Mouse (Mus musculus) induced T-regulatory cell, adult 2 months (primary cell): ENCODE measurements around the gene Cyp2c65.

Source experiments
- DNase-seq: peaks from one replicate; pipeline ENCODE4 v3.0.0-alpha.2; 2012; ENCODE audit warnings: low read depth

Gene Cyp2c65

DNA sequence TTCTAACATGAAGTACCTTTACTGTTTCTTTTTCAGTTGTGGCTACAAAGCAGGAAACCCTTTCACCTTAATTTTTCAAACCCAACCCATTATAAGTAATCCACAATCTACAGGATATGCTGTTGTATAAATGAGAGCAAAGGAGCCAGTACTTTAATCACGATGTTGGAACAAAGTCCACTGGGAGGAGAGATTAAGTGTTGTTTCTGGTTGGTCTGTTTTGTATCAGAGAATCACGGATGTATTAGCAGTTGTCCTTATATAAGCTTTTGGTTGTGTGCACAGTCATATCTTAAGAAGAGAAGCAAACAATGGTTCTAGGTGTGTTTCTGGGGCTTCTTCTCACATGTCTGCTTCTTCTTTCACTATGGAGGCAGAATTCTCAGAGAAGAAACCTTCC is at the start of gene Cyp2c65:
Gene Cyp2c65, plus strand, starts transcription at position 297 of the 400 bp plus-strand sequence.
- DNase-seq, result no peak

DNA sequence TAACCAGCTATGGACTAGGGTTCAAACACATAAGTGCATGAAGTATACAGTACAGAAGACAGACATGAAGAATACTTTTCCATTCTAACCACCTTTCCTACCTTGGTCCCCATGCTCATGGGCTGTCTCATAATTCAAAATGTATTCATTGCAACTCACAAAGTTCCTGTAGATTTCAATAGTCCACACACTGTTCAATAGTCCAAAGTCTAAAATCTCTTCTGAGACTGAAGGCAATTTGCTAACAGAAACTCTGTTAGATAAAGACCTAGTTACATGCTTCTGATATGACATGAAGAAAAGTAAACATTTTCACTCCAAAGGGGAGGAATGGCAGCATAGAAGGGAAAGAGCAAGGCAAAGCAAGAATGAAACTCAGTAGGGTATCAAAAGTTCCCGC is 2.9 kb upstream of the Cyp2c65 start:
- DNase-seq, result no peak

DNA sequence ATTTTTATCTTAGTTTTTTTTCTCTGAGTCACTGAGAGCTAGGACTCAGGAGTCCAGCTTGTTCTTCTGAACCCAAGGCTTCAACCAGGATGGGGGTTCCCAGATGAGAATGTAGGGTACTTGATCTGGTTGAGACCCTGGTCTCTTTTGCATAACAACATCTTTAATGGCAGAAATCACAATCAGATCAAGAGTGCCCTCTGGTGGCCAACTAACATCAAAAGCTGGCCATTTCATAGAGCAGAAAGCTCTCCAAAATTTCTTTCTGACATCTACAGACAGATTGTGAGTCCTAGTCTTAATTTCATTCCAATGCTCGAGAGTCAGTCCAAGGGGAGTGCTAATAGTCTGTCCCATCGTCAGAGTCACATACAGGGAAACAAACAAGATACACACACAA is 38.0 kb downstream of the Cyp2c65 start:
- peak; percentile 4 for DNase-seq

DNA sequence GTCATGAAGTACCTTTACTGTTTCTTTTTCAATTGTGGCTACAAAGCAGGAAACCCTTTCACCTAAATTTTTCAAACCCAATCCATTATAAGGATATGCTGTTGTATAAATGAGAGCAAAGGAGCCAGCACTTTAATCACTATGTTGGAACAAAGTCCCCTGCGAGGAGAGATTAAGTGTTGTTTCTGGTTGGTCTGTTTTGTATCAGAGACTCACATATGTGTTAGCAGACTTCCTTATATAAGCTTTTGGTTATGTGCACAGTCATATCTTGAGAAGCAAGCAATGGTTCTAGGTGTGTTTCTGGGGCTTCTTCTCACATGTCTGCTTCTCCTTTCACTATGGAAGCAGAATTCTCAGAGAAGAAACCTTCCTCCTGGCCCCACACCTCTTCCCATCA is 52.8 kb downstream of the Cyp2c65 start, which contains the start of gene Cyp2c66:
Gene Cyp2c66, plus strand, starts transcription at position 255 of the 400 bp plus-strand sequence.
- no peak for DNase-seq
